Mouse (Mus musculus) right cerebral cortex, postnatal 14 days (tissue): Measurements from ENCODE around the gene Nfib.

ENCODE experiments used
- DNase-seq: peaks from one replicate; pipeline ENCODE4 v3.0.0; 2022

Gene Nfib

GRCm38 (mm10) chr4:82704841-82705794, at the start of gene Nfib:
TSS of gene Nfib (minus strand) at chr4:82705750.
- DNase-seq: no peak

- DNase-seq: no peak
Measured at GRCm38 (mm10) chr4:82735764-82736163, 30.2 kb upstream of the Nfib start.

- no peak for DNase-seq
Measured at GRCm38 (mm10) chr4:82734765-82735481, 29.4 kb upstream of the Nfib start.

- DNase-seq: no peak
Measured at GRCm38 (mm10) chr4:82734348-82734747, 28.8 kb upstream of the Nfib start.

- no peak for DNase-seq
Measured at GRCm38 (mm10) chr4:82733636-82734035, 28.1 kb upstream of the Nfib start.

GRCm38 (mm10) chr4:82730248-82730887, 24.8 kb upstream of the Nfib start:
- no peak for DNase-seq

GRCm38 (mm10) chr4:82724058-82724457, 18.5 kb upstream of the Nfib start:
- DNase-seq: no peak

- DNase-seq: no peak
Measured at GRCm38 (mm10) chr4:82723048-82723447, 17.5 kb upstream of the Nfib start.

GRCm38 (mm10) chr4:82715833-82716232, 10.3 kb upstream of the Nfib start:
- no peak for DNase-seq

- DNase-seq: no peak
Measured at GRCm38 (mm10) chr4:82711611-82712295, 6.2 kb upstream of the Nfib start.

GRCm38 (mm10) chr4:82709666-82710065, 4.1 kb upstream of the Nfib start:
- DNase-seq: no peak

GRCm38 (mm10) chr4:82706012-82706411, 462 bp upstream of the Nfib start:
- DNase-seq: no peak

GRCm38 (mm10) chr4:82704079-82704830, 1.3 kb downstream of the Nfib start:
- no peak for DNase-seq

GRCm38 (mm10) chr4:82702808-82703207, 2.7 kb downstream of the Nfib start:
- DNase-seq: no peak

- DNase-seq: no peak
Measured at GRCm38 (mm10) chr4:82699504-82699903, 6.0 kb downstream of the Nfib start.

GRCm38 (mm10) chr4:82698616-82699015, 6.9 kb downstream of the Nfib start:
- no peak for DNase-seq

- no peak for DNase-seq
Measured at GRCm38 (mm10) chr4:82697151-82697550, 8.4 kb downstream of the Nfib start.

GRCm38 (mm10) chr4:82695760-82696501, 9.6 kb downstream of the Nfib start:
- DNase-seq: no peak

- DNase-seq: no peak
Measured at GRCm38 (mm10) chr4:82692009-82692326, 13.6 kb downstream of the Nfib start.

- DNase-seq: no peak
Measured at GRCm38 (mm10) chr4:82691126-82692008, 14.2 kb downstream of the Nfib start.
